Mouse (Mus musculus): ENCODE measurements around the gene Capn5. TPM values are rescaled to one million over a fixed set of nuclear protein-coding genes. Genes with fewer than 3 reads are reported as not detected.

Capn5 gene
- polyA plus RNA-seq, 1 experiment from 2014 or later, result 9.4 TPM

GRCm38 (mm10) chr7:98153892-98154291, 24.2 kb downstream of the Capn5 start:
- Histone ChIP-seq H3K4me1 (peaks cover 80% of the 10 kb centered on the region), H3K36me3 (no peaks in the 10 kb centered on the region), H3K27me3 (ENCODE audit: insufficient read depth, poor library complexity, severe bottlenecking) (no peaks in the 10 kb centered on the region), H3K4me3 (no peak overlapping the region), H3K9me3 (no peaks in the 10 kb centered on the region), H3K27ac (no peak overlapping the region)
- DNase-seq (ENCODE audit: low spot score), result no peak
- WGBS, result 61% methylated on average over 5 of the region's 5 CpGs

GRCm38 (mm10) chr7:98153345-98153744, 24.7 kb downstream of the Capn5 start:
- no peak for DNase-seq (ENCODE audit: low spot score)
- peaks cover 80% of the 10 kb centered on the region for H3K4me1 ChIP-seq
- no peak overlapping the region for H3K27ac ChIP-seq
- H3K27me3 ChIP-seq (ENCODE audit: insufficient read depth, poor library complexity, severe bottlenecking), result no peaks in the 10 kb centered on the region
- no peaks in the 10 kb centered on the region for H3K36me3 ChIP-seq
- no peaks in the 10 kb centered on the region for H3K9me3 ChIP-seq
- no peak overlapping the region for H3K4me3 ChIP-seq
- 42% methylated on average over 3 of the region's 3 CpGs for WGBS

GRCm38 (mm10) chr7:98152400-98152799, 25.7 kb downstream of the Capn5 start:
- 55% methylated on average over 8 of the region's 8 CpGs for WGBS
- Histone ChIP-seq H3K27ac (peak overlapping the region; percentile 56; the same call in 1 of the 2 replicates), H3K4me3 (no peak overlapping the region), H3K4me1 (peaks cover 81% of the 10 kb centered on the region), H3K36me3 (no peaks in the 10 kb centered on the region), H3K27me3 (ENCODE audit: insufficient read depth, poor library complexity, severe bottlenecking) (no peaks in the 10 kb centered on the region), H3K9me3 (no peaks in the 10 kb centered on the region)
- DNase-seq (ENCODE audit: low spot score), result no peak

DNA sequence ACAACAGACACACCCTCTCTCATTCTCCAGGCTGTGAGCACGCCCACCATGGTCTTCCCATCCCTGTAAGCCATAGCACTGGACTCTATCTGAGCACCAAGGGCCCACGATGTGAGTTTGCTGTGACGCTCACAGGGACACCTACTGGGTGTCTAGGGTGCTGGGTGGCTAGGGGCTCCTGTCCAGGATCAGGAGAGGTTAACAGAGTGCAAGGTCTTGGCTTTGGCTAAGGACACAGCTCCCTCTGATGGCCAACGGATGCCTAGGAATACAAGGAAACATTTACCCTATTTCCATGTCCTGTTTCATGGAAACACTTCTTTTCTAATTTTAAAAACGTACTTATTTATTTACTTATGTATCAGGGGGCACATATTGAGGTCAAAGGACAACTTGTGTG, 27.5 kb downstream of the Capn5 start:
- Histone ChIP-seq H3K9me3 (no peaks in the 10 kb centered on the region), H3K27ac (peak overlapping the region; percentile 81), H3K4me3 (no peak overlapping the region), H3K4me1 (peaks cover 79% of the 10 kb centered on the region), H3K27me3 (ENCODE audit: insufficient read depth, poor library complexity, severe bottlenecking) (no peaks in the 10 kb centered on the region), H3K36me3 (no peaks in the 10 kb centered on the region)
- 24% methylated on average over 5 of the region's 5 CpGs for WGBS
- no peak for DNase-seq (ENCODE audit: low spot score)

DNA sequence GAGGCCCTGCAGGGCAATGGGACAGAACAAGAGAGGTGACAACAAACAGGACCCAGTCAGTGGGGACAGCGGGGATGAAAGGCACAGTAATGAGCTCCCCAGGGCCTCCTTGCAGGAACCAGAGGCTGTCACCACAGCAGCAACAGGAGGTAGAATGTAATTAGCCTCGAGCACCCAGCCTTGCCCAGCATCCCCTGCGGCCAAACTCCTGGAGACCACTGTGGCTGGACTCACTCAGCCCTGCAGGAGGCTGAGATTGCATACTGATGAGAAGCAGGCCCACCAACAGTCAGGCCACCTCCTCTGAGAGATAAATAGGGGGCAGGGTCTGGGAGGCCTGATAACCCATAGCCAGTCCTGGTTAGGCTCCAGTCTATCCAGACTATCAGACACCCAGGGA, 28.3 kb downstream of the Capn5 start:
- Histone ChIP-seq H3K36me3 (no peaks in the 10 kb centered on the region), H3K4me3 (no peak overlapping the region), H3K4me1 (peaks cover 81% of the 10 kb centered on the region), H3K27ac (peak overlapping the region; percentile 81), H3K27me3 (ENCODE audit: insufficient read depth, poor library complexity, severe bottlenecking) (no peaks in the 10 kb centered on the region), H3K9me3 (no peaks in the 10 kb centered on the region)
- 12% methylated on average over 3 of the region's 3 CpGs for WGBS
- peak; percentile 86 for DNase-seq (ENCODE audit: low spot score)

DNA sequence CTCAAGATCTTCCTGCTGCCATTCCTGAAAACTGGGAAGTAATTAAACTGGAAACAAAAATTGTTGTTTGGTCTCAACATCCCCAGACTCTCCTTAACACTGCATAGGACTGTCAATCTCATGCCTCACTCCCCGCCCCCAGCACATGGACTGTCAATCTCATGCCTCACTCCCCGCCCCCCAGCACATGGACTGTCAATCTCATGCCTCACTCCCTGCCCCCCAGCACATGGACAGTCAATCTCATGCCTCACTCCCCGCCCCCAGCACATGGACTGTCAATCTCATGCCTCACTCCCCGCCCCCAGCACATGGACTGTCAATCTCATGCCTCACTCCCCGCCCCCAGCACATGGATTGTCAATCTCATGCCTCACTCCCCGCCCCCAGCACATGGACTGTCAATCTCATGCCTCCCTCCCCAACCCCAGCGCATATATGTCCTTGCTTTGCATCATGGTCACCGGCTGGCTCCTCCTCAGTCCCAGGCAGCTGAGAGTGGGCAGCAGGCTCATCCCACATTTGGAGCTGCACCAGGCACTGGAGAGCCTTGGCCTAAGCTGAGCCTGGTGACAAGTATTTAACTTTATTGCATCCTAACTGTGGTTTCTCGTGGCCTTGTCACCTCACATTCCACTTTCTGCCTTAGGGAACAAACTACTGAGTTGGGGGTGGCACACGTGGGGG, 29.2 kb downstream of the Capn5 start:
- Histone ChIP-seq H3K9me3 (no peaks in the 10 kb centered on the region), H3K27ac (peak overlapping the region; percentile 81), H3K27me3 (ENCODE audit: insufficient read depth, poor library complexity, severe bottlenecking) (no peaks in the 10 kb centered on the region), H3K36me3 (no peaks in the 10 kb centered on the region), H3K4me1 (peaks cover 80% of the 10 kb centered on the region), H3K4me3 (no peak overlapping the region)
- no peak for DNase-seq (ENCODE audit: low spot score)
- whole genome bisulfite sequencing, result 62% methylated on average over 10 of the region's 10 CpGs

GRCm38 (mm10) chr7:98147766-98148165, 30.3 kb downstream of the Capn5 start:
- DNase-seq (ENCODE audit: low spot score), result no peak
- Histone ChIP-seq H3K27me3 (ENCODE audit: insufficient read depth, poor library complexity, severe bottlenecking) (no peaks in the 10 kb centered on the region), H3K27ac (0 out of 2 replicates have a peak overlapping the region, but pooled peaks have one; percentile 12), H3K4me1 (peaks cover 82% of the 10 kb centered on the region), H3K9me3 (no peaks in the 10 kb centered on the region), H3K36me3 (no peaks in the 10 kb centered on the region), H3K4me3 (no peak overlapping the region)
- WGBS, result 79% methylated on average over 8 of the region's 8 CpGs

GRCm38 (mm10) chr7:98146447-98146845, 31.6 kb downstream of the Capn5 start:
- DNase-seq (ENCODE audit: low spot score), result no peak
- H3K9me3 ChIP-seq, result no peaks in the 10 kb centered on the region
- H3K36me3 ChIP-seq, result no peaks in the 10 kb centered on the region
- peaks cover 82% of the 10 kb centered on the region for H3K4me1 ChIP-seq
- H3K27me3 ChIP-seq (ENCODE audit: insufficient read depth, poor library complexity, severe bottlenecking), result no peaks in the 10 kb centered on the region
- no peak overlapping the region for H3K27ac ChIP-seq
- WGBS, result 78% methylated on average over 8 of the region's 8 CpGs
- H3K4me3 ChIP-seq, result no peak overlapping the region

GRCm38 (mm10) chr7:98145842-98146446, 32.1 kb downstream of the Capn5 start:
- 79% methylated on average over 12 of the region's 12 CpGs for WGBS
- peaks cover 84% of the 10 kb centered on the region for H3K4me1 ChIP-seq

DNA sequence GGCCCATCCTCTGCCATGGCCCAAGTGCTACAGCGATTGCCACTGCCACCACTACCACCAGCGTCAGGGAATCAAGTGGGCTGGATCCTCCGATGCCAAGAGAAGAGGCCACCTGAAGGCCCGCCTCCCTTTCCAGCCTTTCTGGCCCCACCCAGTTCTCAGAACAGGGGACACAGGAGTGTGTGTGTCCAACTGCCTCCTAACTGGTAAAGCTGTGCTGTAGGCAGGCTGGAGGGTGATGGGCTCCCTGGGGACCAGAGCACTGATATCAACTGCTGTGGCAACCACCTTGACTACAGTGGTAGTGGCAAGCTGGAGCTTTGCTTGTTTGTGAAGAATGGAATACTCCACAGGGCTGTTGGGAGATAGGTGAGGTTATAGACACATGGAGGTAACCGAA, 32.7 kb downstream of the Capn5 start, which contains the start of gene Omp:
Omp (minus strand) TSS at position 101 of the 400 bp plus-strand sequence.
- Histone ChIP-seq H3K9me3 (no peaks in the 10 kb centered on the region), H3K36me3 (no peaks in the 10 kb centered on the region), H3K4me3 (no peak within 1 kb of the TSS), H3K27me3 (ENCODE audit: insufficient read depth, poor library complexity, severe bottlenecking) (no peaks in the 10 kb centered on the region), H3K27ac (peak within 1 kb of the TSS; percentile 12; the same call in 1 of the 2 replicates), H3K4me1 (peaks cover 84% of the 10 kb centered on the region)
- DNase-seq (ENCODE audit: low spot score), result no peak
- WGBS, result 84% methylated on average over 5 of the region's 5 CpGs

More at GRCm38 (mm10) chr7:98145842-98146446, 32.1 kb downstream of the Capn5 start:
- no peaks in the 10 kb centered on the region for H3K36me3 ChIP-seq
- H3K27me3 ChIP-seq (ENCODE audit: insufficient read depth, poor library complexity, severe bottlenecking), result no peaks in the 10 kb centered on the region
- DNase-seq (ENCODE audit: low spot score), result no peak
- H3K9me3 ChIP-seq, result no peaks in the 10 kb centered on the region
- no peak overlapping the region for H3K4me3 ChIP-seq
- no peak overlapping the region for H3K27ac ChIP-seq

DNA sequence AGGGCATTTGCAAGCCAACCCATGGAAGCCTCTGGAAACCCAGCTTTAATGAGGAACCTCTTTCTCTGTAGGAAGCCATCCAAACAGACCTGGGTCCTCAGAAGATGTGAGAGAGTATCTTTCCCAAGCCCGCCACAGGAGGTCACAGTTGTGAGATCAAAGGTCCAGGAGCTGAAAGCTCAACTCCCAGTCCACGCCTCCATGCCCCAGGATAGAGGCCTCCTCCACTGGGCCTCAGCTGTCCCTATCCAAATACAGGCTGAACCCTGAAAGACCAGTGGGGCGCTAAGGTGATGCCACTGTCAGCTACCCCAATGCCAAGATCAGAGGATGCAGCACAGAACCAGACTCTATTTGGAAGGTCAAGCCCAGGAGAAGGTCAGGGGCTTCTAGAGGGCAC, 35.4 kb downstream of the Capn5 start:
- WGBS, result 79% methylated on average over 3 of the region's 3 CpGs

GRCm38 (mm10) chr7:98142247-98142646, 35.8 kb downstream of the Capn5 start:
- no peaks in the 10 kb centered on the region for H3K9me3 ChIP-seq
- H3K27me3 ChIP-seq (ENCODE audit: insufficient read depth, poor library complexity, severe bottlenecking), result no peaks in the 10 kb centered on the region
- no peaks in the 10 kb centered on the region for H3K36me3 ChIP-seq
- peak overlapping the region; percentile 4; the same call in 1 of the 2 replicates for H3K27ac ChIP-seq
- no peak overlapping the region for H3K4me3 ChIP-seq
- WGBS, result 67% methylated on average over 8 of the region's 8 CpGs
- DNase-seq (ENCODE audit: low spot score), result no peak
- peaks cover 81% of the 10 kb centered on the region for H3K4me1 ChIP-seq

More for the DNA sequence above, 35.4 kb downstream of the Capn5 start:
- DNase-seq (ENCODE audit: low spot score), result no peak
- no peak overlapping the region for H3K4me3 ChIP-seq
- peaks cover 81% of the 10 kb centered on the region for H3K4me1 ChIP-seq
- H3K9me3 ChIP-seq, result no peaks in the 10 kb centered on the region
- no peaks in the 10 kb centered on the region for H3K27me3 ChIP-seq (ENCODE audit: insufficient read depth, poor library complexity, severe bottlenecking)
- H3K36me3 ChIP-seq, result no peaks in the 10 kb centered on the region
- peak overlapping the region; percentile 4 for H3K27ac ChIP-seq

- H3K4me1 ChIP-seq, result peaks cover 75% of the 10 kb centered on the region
- H3K36me3 ChIP-seq, result no peaks in the 10 kb centered on the region
- H3K27me3 ChIP-seq (ENCODE audit: insufficient read depth, poor library complexity, severe bottlenecking), result no peaks in the 10 kb centered on the region
- no peak for DNase-seq (ENCODE audit: low spot score)
- WGBS, result 58% methylated on average over 3 of the region's 3 CpGs
- H3K9me3 ChIP-seq, result no peaks in the 10 kb centered on the region
- H3K27ac ChIP-seq, result no peak overlapping the region
- H3K4me3 ChIP-seq, result no peak overlapping the region
Observed at GRCm38 (mm10) chr7:98141206-98141605, 36.9 kb downstream of the Capn5 start.

Measured in heart, embryonic 10.5 days (tissue).